In genomic region chr2:19371390-19372158, GRCm38 (mm10) we compare ENCODE assay signal across 8 mouse cellular contexts. TPM values are rescaled to one million over a fixed set of nuclear protein-coding genes. Genes with fewer than 3 reads are reported as not detected.
DNase-seq lines count a peak whose midpoint lies in the region; ATAC-seq and TF ChIP-seq lines count a peak whose summit lies in the region.

TSS of gene Msrb2 (plus strand) at chr2:19371440.

- TF ChIP-seq CTCF in gastrocnemius, adult 2 months (IDR thresholded peaks at IDR 0.05): peak; percentile 73

- H3K27ac ChIP-seq in gastrocnemius, adult 2 months: peak within 1 kb of the TSS; percentile 98
- peak within 1 kb of the TSS; percentile 51; the same call in 1 of the 2 replicates for H3K27ac ChIP-seq in hindbrain, embryonic 16.5 days (ENCODE audit: low read depth, low read length)

- H3K4me1 ChIP-seq in hindbrain, embryonic 16.5 days (ENCODE audit: control insufficient read depth, insufficient read depth, low read depth, low read length): no peaks in the 10 kb centered on the region

- peak within 1 kb of the TSS; percentile 87 for H3K4me2 ChIP-seq in hindbrain, embryonic 16.5 days (ENCODE audit: low read length)

- under 1% methylated on average over 39 of the region's 39 CpGs for WGBS in hindbrain, embryonic 16.5 days

- peak; percentile 56 for DNase-seq in T-cell, adult 2 months (ENCODE audit: low spot score)
- DNase-seq in gastrocnemius, adult 2 months: peak; percentile 85
- DNase-seq in left cerebral cortex, adult 11 months (ENCODE audit: low spot score): peak; percentile 54
- peak; percentile 84 for DNase-seq in lung, postnatal 36 days
- DNase-seq in retina, embryonic 14.5 days (ENCODE audit: low spot score): peak; percentile 77
- DNase-seq in thymus, postnatal 4 days: peak; percentile 89

- no peaks in the 10 kb centered on the region for H3K36me3 ChIP-seq in hindbrain, embryonic 16.5 days (ENCODE audit: control insufficient read depth, insufficient read depth, low read length)

- ATAC-seq in common myeloid progenitor, adult 5-6 weeks (replicated peaks; ENCODE audit: low read depth, poor library complexity, severe bottlenecking): peak; percentile 81
- peak; percentile 88 for ATAC-seq in hindbrain, embryonic 16.5 days

- intact Hi-C loops in gastrocnemius, adult 2 months (cut with DNase I): loop anchor here (5.0 kb wide), 1 partner anchor 499 kb away; no protein-coding TSS in a partner anchor

- H3K9ac ChIP-seq in hindbrain, embryonic 16.5 days (ENCODE audit: low read depth, low read length): peak within 1 kb of the TSS; percentile 82

- H3K4me3 ChIP-seq in gastrocnemius, adult 2 months: peak within 1 kb of the TSS; percentile 97
- peak within 1 kb of the TSS; percentile 76 for H3K4me3 ChIP-seq in hindbrain, embryonic 16.5 days (ENCODE audit: low read length)

- H3K9me3 ChIP-seq in hindbrain, embryonic 16.5 days (ENCODE audit: control insufficient read depth, low read length): no peaks in the 10 kb centered on the region

- no peaks in the 10 kb centered on the region for H3K27me3 ChIP-seq in hindbrain, embryonic 16.5 days (replicated peaks; ENCODE audit: control insufficient read depth, insufficient read depth, low read length)

RNA-seq across cellular contexts. Expression of gene Msrb2, which starts in this region (rescaled TPM):
- 13.6 and 20.0 TPM in 2 replicates for total RNA-seq in common myeloid progenitor, adult 5-6 weeks (2017)
- total RNA-seq in gastrocnemius, adult 2 months (2021): 10 to 100 TPM; 14.7 to 24.2 TPM
- 10.5 and 12.9 TPM in 2 replicates for polyA plus RNA-seq in hindbrain, embryonic 16.5 days (2015; fragmentation: Nextera tagmentation; extraction: Ambion mirVana)

Comparison
In these comparisons a context has a peak if more than half of its experiments do, and no peak if none do; other contexts are left out.
1. Peak in every context shown above with its lines: DNase-seq, ATAC-seq, H3K4me3 ChIP-seq and H3K27ac ChIP-seq.